Mouse (Mus musculus): ENCODE results near the gene L1cam.

DNA sequence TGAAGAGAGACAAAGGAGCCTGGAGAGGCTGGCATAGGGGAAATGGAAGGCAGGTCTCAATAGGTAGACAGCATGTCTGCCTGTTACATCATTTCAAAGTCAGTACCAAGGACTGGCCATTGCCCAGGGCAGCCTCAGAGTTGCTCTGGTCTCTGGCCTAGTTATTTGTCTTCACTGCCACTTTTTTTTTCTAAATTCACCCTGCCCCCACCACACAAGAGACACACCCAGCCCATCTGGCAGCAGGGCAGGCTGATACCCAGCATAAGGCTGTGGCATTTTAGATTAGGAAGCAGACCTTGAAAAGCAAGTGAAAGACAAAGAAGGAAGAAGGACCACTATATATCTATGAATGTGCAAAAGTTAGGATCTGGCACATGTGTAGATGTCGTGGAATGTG is 28.1 kb downstream of the L1cam start:
- TF ChIP-seq CTCF (IDR thresholded peaks at IDR 0.05; ENCODE audit: control insufficient read depth, insufficient read depth, insufficient replicate concordance, low read depth, low read length) (no peak), POLR2A (IDR thresholded peaks at IDR 0.05; ENCODE audit: control insufficient read depth, low read depth, low read length) (no peak)
